Mouse (Mus musculus): ENCODE data around the gene Baiap3.

Gene Baiap3

DNA sequence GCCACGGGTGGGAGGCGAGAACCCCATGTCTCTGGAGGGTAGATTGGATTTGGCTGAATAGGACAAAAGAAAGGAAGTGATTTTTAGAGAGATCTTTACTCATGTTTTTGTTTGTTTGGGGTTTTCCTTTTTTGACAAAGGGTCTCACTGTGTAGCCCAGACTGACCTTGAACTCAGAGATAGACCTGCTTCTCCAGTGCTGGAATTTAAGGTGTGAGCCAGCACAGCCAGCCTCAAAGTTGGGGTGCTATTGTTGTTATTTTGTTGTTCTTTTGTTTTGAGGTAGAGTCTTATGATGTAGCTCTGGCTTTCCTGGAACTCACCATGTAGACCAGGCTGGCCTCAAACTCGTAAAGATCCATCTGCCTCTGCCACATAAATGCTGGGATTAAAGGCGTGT is 53.8 kb downstream of the Baiap3 start:
- DNase-seq: no peak
